Mouse (Mus musculus) C2C12 (cell line): ENCODE results near the gene B3galt1. TPM values are rescaled to one million over a fixed set of nuclear protein-coding genes. Genes with fewer than 3 reads are reported as not detected.

Experiments
- H3K27me3 ChIP-seq: one replicate; pipeline ENCODE4 v1.6.1; 2011; ENCODE audit not compliant: control insufficient read depth, insufficient read depth, insufficient read length
- H3K36me3 ChIP-seq: one replicate; pipeline ENCODE4 v1.6.1; 2011; ENCODE audit not compliant: control insufficient read depth, insufficient read depth
- H3K4me3 ChIP-seq: one replicate; pipeline ENCODE4 v1.5.1; 2011; ENCODE audit warnings: mild to moderate bottlenecking, control low read depth; ENCODE audit not compliant: poor library complexity, insufficient read depth, severe bottlenecking
- H3K79me2 ChIP-seq: one replicate; pipeline ENCODE4 v1.6.1; 2011; ENCODE audit not compliant: control insufficient read depth, insufficient read depth
- H3K79me3 ChIP-seq: one replicate; pipeline ENCODE4 v1.6.1; 2011; ENCODE audit warnings: low read depth, control low read depth
- H3ac ChIP-seq: one replicate; pipeline ENCODE3; 2011; ENCODE audit warnings: low read depth; ENCODE audit not compliant: control insufficient read depth, insufficient read length
- CEBPB ChIP-seq: IDR thresholded peaks from one replicate; pipeline ENCODE4 v1.6.1; 2011; ENCODE audit warnings: low read depth, mild to moderate bottlenecking, control low read depth, moderate library complexity
- CTCF ChIP-seq: IDR thresholded peaks from one replicate; pipeline ENCODE4 v1.5.1; 2011; ENCODE audit not compliant: control insufficient read depth, insufficient read depth, insufficient read length
- FOSL1 ChIP-seq: IDR thresholded peaks from one replicate; pipeline ENCODE4 v1.8.0; 2011; ENCODE audit warnings: mild to moderate bottlenecking, low read length; ENCODE audit not compliant: poor library complexity, insufficient read depth, severe bottlenecking
- MAX ChIP-seq: IDR thresholded peaks from one replicate; pipeline ENCODE4 v1.6.1; 2011; ENCODE audit warnings: mild to moderate bottlenecking, control low read depth
- MYOD1 ChIP-seq: IDR thresholded peaks from one replicate; pipeline ENCODE4 v1.6.1; 2011; ENCODE audit warnings: low read depth; ENCODE audit not compliant: control insufficient read depth, insufficient read length
- MYOG ChIP-seq: IDR thresholded peaks from one replicate; pipeline ENCODE4 v1.6.1; 2011; ENCODE audit not compliant: control insufficient read depth, insufficient read length; ENCODE audit errors: extremely low read depth
- USF1 ChIP-seq: IDR thresholded peaks from one replicate; pipeline ENCODE4 v1.6.1; 2011; ENCODE audit warnings: low read depth, mild to moderate bottlenecking, control low read depth, moderate library complexity
- polyA plus RNA-seq: library from polyadenylated mRNA; unstranded; fragments of >200 nt; fragmentation: generic; extraction: Trizol; gene quantifications from one replicate; pipeline ENCODE4 v1.2.1, GENCODE M21; 2012; ENCODE audit warnings: missing spikeins

B3galt1 gene
- polyA plus RNA-seq, 1 experiment = 1.4 TPM

GRCm38 (mm10) chr2:67822360-67822759 is 256.7 kb downstream of the B3galt1 start:
- Histone ChIP-seq H3K36me3 (no peaks in the 10 kb centered on the region), H3K27me3 (no peaks in the 10 kb centered on the region), H3K4me3 (no peak overlapping the region), H3K79me2 (no peaks in the 10 kb centered on the region), H3ac (no peak overlapping the region), H3K79me3 (no peaks in the 10 kb centered on the region)
- TF ChIP-seq FOSL1 = no peak
- no peak for TF ChIP-seq MYOG

- no peak overlapping the region for H3K4me3 ChIP-seq
- no peak overlapping the region for H3ac ChIP-seq
- H3K27me3 ChIP-seq = no peaks in the 10 kb centered on the region
- H3K79me2 ChIP-seq = no peaks in the 10 kb centered on the region
- H3K36me3 ChIP-seq = no peaks in the 10 kb centered on the region
- TF ChIP-seq MYOG = no peak
- no peak for TF ChIP-seq FOSL1
- TF ChIP-seq USF1 = no peak
- no peak for TF ChIP-seq MYOD1
- no peak for TF ChIP-seq MAX
- no peaks in the 10 kb centered on the region for H3K79me3 ChIP-seq
Observed at GRCm38 (mm10) chr2:67827697-67828096, 262.0 kb downstream of the B3galt1 start.

GRCm38 (mm10) chr2:67829055-67829915 is 263.6 kb downstream of the B3galt1 start:
- H3K79me2 ChIP-seq = no peaks in the 10 kb centered on the region
- H3K36me3 ChIP-seq = no peaks in the 10 kb centered on the region
- H3ac ChIP-seq = no peak overlapping the region
- TF ChIP-seq MAX (no peak), CTCF (no peak), FOSL1 (no peak)
- H3K27me3 ChIP-seq = no peaks in the 10 kb centered on the region
- H3K79me3 ChIP-seq = no peaks in the 10 kb centered on the region
- no peak overlapping the region for H3K4me3 ChIP-seq

- Histone ChIP-seq H3K4me3 (no peak overlapping the region), H3K79me2 (no peaks in the 10 kb centered on the region), H3K36me3 (no peaks in the 10 kb centered on the region), H3K79me3 (no peaks in the 10 kb centered on the region), H3K27me3 (no peaks in the 10 kb centered on the region), H3ac (no peak overlapping the region)
- TF ChIP-seq CEBPB = no peak
Observed at GRCm38 (mm10) chr2:67847806-67848205, 282.1 kb downstream of the B3galt1 start.

- H3K79me2 ChIP-seq = no peaks in the 10 kb centered on the region
- no peaks in the 10 kb centered on the region for H3K27me3 ChIP-seq
- H3K79me3 ChIP-seq = no peaks in the 10 kb centered on the region
- H3K4me3 ChIP-seq = no peak overlapping the region
- H3ac ChIP-seq = no peak overlapping the region
- no peaks in the 10 kb centered on the region for H3K36me3 ChIP-seq
- TF ChIP-seq MYOD1 (no peak), MAX (no peak), FOSL1 (no peak), USF1 (no peak), CTCF (no peak), MYOG (no peak), CEBPB (no peak)
Observed at GRCm38 (mm10) chr2:67850725-67851124, 285.1 kb downstream of the B3galt1 start.

GRCm38 (mm10) chr2:67858340-67858739 is 292.7 kb downstream of the B3galt1 start:
- Histone ChIP-seq H3K36me3 (no peaks in the 10 kb centered on the region), H3K27me3 (no peaks in the 10 kb centered on the region), H3ac (no peak overlapping the region), H3K4me3 (no peak overlapping the region), H3K79me2 (no peaks in the 10 kb centered on the region), H3K79me3 (no peaks in the 10 kb centered on the region)
- TF ChIP-seq CEBPB = no peak
- no peak for TF ChIP-seq USF1
- no peak for TF ChIP-seq MYOG

GRCm38 (mm10) chr2:67859004-67859403 is 293.3 kb downstream of the B3galt1 start:
- Histone ChIP-seq H3ac (no peak overlapping the region), H3K36me3 (no peaks in the 10 kb centered on the region), H3K4me3 (no peak overlapping the region), H3K79me2 (no peaks in the 10 kb centered on the region), H3K27me3 (no peaks in the 10 kb centered on the region), H3K79me3 (no peaks in the 10 kb centered on the region)
- TF ChIP-seq MYOG (no peak), FOSL1 (no peak), USF1 (no peak), MAX (no peak), CEBPB (no peak), CTCF (no peak), MYOD1 (no peak)
